Mouse (Mus musculus) kidney, adult 2 months (tissue): Measurements from ENCODE around the gene 4632433K11Rik.

Experiments used
- CTCF ChIP-seq: fragments of 200-500 bp; conservative IDR thresholded peaks from 2 replicates; pipeline ENCODE4 v1.5.1; 2011; ENCODE audit warnings: low read depth, mild to moderate bottlenecking, control low read depth, low read length, moderate library complexity, mixed read lengths; ENCODE audit not compliant: insufficient read depth, insufficient read length
- POLR2A ChIP-seq: fragments of 200-500 bp; IDR thresholded peaks from one replicate; pipeline ENCODE4 v1.6.1; 2011; ENCODE audit warnings: low read depth, low read length, control low read depth

- TF ChIP-seq POLR2A (no peak), CTCF (no peak)
These were observed 4.4 kb upstream of the 4632433K11Rik start for GRCm38 (mm10) chr7:5029543-5029942.
